Mouse (Mus musculus): ENCODE data around the gene Wdr1. TPM values are rescaled to one million over a fixed set of nuclear protein-coding genes. Genes with fewer than 3 reads are reported as not detected.
"Not testable (repeated sequence)": the region's sequence is repeated elsewhere in the genome, so short reads cannot be mapped to it uniquely, and the experiment has no call there.

Wdr1 gene
- polyA plus RNA-seq, 1 experiment from 2014 or later, result 170 TPM

DNA sequence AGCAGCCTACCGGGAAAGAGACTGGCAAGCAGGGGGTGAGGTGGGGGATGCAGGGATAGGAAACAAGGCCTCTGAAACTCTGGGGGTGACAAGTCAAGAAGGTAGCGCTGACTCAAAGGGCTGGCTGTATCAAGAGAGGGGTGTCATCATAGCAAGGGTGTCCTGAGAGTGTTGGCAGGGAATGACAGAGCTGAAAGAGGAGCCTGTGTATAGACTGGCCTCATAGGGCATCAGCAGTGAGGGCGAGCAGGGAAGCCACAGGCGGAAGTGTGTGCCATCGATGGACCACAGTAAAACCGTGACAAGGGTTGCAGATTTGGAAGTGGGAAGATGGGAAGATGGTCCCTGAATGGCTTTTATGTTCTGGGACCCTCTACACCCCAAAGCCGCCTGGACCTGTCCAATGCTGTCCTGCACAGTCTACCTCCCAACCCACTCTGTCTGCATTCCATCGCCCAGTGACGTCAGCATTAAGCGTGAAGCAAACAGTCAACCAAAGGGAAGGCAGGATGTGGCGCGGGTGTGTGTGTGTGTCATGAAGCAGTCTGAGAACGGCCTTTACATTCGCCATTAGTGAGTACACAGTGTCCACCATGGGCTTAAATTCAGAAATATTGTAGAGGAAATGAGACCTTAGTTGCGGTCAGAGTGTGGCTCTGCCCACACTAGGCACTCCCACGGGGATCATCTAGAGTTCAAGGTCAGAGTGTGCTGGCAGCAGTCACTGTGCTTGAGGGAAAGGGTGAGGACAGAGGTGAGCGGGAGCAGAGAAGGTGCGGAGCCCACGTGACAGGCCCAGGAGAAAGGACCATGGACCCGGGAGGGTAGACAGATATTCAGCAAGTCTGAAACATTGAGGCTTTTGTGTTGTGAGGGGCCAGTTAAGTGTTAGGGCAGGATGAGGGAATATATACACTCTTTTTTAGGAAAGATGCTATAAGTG, 74.1 kb downstream of the Wdr1 start:
- Histone ChIP-seq H3K36me3 (no peaks in the 10 kb centered on the region), H3K27me3 (replicated peaks) (no peaks in the 10 kb centered on the region), H3K4me1 (no peaks in the 10 kb centered on the region), H3K9ac (replicated peaks) (no peak overlapping the region), H3K4me2 (no peak overlapping the region), H3K27ac (replicated peaks) (no peak overlapping the region), H3K4me3 (replicated peaks) (no peak overlapping the region), H3K9me3 (replicated peaks) (no peaks in the 10 kb centered on the region)
- WGBS, result 87% methylated on average over 20 of the region's 20 CpGs
- ATAC-seq (ENCODE audit: low FRiP score), result no peak

- no peak for ATAC-seq (ENCODE audit: low FRiP score)
- Histone ChIP-seq H3K4me3 (replicated peaks) (no peak overlapping the region), H3K27me3 (replicated peaks) (no peaks in the 10 kb centered on the region), H3K4me2 (no peak overlapping the region), H3K9ac (replicated peaks) (no peak overlapping the region), H3K27ac (replicated peaks) (no peak overlapping the region), H3K36me3 (no peaks in the 10 kb centered on the region), H3K4me1 (no peaks in the 10 kb centered on the region), H3K9me3 (replicated peaks) (no peaks in the 10 kb centered on the region)
- 62% methylated on average over 6 of the region's 6 CpGs for WGBS
Observed at GRCm38 (mm10) chr5:38488026-38488425, 75.0 kb downstream of the Wdr1 start.

GRCm38 (mm10) chr5:38487247-38487646, 75.8 kb downstream of the Wdr1 start:
- no peaks in the 10 kb centered on the region for H3K9me3 ChIP-seq (replicated peaks)
- no peak overlapping the region for H3K4me3 ChIP-seq (replicated peaks)
- no peaks in the 10 kb centered on the region for H3K4me1 ChIP-seq
- no peaks in the 10 kb centered on the region for H3K27me3 ChIP-seq (replicated peaks)
- H3K36me3 ChIP-seq, result no peaks in the 10 kb centered on the region
- no peak overlapping the region for H3K4me2 ChIP-seq
- no peak for ATAC-seq (ENCODE audit: low FRiP score)
- no peak overlapping the region for H3K27ac ChIP-seq (replicated peaks)
- WGBS, result 79% methylated on average over 4 of the region's 4 CpGs
- no peak overlapping the region for H3K9ac ChIP-seq (replicated peaks)

DNA sequence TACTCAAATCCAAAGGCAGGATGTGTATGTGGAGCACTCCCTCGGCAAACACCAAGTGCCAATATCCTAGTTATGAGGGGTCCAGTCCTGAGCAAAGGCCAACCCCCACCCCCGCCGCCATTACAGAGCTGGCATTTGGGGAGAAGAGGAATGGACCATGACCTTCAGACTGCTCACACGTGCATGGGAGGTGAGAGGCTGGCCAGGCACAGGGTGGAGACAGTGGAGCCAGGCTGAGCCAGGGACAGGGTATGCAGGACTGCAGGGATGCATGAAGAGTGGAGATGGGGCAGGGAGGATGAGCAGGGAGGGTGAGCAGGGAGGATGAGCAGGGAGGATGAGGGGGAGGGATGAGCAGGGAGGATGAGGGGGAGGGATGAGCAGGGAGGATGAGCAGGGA, 77.1 kb downstream of the Wdr1 start:
- no peaks in the 10 kb centered on the region for H3K9me3 ChIP-seq (replicated peaks)
- no peaks in the 10 kb centered on the region for H3K27me3 ChIP-seq (replicated peaks)
- no peak for ATAC-seq (ENCODE audit: low FRiP score)
- no peak overlapping the region for H3K27ac ChIP-seq (replicated peaks)
- 81% methylated on average over 4 of the region's 4 CpGs for WGBS
- H3K4me2 ChIP-seq, result no peak overlapping the region
- peaks cover 4% of the 10 kb centered on the region for H3K4me1 ChIP-seq
- H3K36me3 ChIP-seq, result no peaks in the 10 kb centered on the region
- H3K4me3 ChIP-seq (replicated peaks), result no peak overlapping the region
- no peak overlapping the region for H3K9ac ChIP-seq (replicated peaks)

DNA sequence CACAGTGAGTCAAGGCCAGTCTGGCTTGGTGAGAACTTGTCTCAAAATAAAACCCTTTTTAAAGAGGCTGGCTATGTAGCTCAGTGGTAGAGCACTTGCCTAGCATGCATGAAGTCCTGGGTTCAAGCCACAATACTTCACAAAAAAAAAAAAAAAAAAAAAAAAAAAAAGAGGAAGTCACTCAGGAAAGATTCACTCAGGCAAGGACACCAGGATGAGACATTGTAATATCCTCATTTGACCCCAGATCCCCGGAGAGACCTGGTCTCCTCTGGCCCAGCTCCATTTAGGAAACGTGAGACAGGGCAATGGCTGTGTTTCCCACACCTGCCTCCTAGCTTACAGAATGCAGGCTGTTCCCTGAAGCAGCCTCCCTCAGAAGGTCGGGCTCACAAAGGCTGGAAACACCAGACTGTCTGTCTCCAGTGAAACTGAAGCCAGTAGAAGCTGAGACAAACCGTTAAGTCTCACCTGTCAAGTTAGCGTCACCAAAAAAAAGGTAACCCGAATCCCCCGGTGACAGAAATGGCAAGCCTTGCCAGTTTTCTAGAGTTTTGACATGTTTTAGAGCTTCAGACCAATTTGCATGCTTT, 79.4 kb downstream of the Wdr1 start:
- peaks cover 18% of the 10 kb centered on the region for H3K4me1 ChIP-seq
- WGBS, result 76% methylated on average over 7 of the region's 7 CpGs
- no peak overlapping the region for H3K9ac ChIP-seq (replicated peaks)
- H3K9me3 ChIP-seq (replicated peaks), result no peaks in the 10 kb centered on the region
- no peaks in the 10 kb centered on the region for H3K36me3 ChIP-seq
- no peak overlapping the region for H3K27ac ChIP-seq (replicated peaks)
- no peak overlapping the region for H3K4me3 ChIP-seq (replicated peaks)
- no peak overlapping the region for H3K4me2 ChIP-seq
- no peak for ATAC-seq (ENCODE audit: low FRiP score)
- H3K27me3 ChIP-seq (replicated peaks), result no peaks in the 10 kb centered on the region

DNA sequence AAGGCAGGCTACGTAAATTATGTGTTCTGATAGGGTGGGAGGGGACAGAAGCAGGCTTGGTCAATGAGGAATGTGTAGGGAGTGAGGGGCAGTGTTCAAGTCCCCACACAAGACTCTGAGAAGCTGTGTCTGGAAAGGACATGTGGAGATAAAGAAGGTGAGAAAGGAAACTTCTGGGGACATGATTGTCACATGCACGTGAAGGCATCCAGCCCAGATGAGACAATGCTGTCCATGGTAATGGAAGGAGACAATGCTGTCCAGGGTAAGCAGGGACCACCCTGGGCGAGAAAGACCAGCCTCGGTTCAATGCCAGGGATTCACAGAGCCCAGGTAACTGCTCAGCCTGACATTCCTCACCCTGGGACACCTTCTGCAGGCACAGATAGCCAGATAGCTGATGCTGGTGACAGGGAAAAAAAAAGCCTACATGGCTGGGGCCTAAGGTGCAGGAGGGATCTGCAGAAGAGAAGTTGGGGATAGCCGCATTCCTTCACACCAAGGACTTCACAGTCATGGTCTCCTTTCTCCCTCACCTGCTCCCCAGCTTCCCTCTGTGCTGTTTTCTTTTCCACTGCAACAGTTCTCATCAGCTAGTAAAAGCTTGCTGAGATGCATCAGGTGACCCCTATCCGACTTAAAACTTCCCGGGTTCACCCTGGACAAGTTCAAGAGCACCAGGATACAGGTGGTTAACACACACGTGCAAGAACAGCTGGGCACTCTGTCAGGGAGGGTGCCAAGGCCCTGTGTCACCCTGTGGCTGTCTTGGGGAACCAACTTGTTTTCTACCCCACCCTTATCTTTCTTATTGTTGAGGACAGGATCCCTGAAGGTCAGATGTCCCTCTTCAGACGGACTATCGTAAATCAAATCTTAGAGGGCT, 82.0 kb downstream of the Wdr1 start:
- no peak overlapping the region for H3K9ac ChIP-seq (replicated peaks)
- no peak overlapping the region for H3K4me3 ChIP-seq (replicated peaks)
- peak overlapping the region; percentile 51 for H3K4me2 ChIP-seq
- no peaks in the 10 kb centered on the region; the same call in 1 of the 2 replicates for H3K9me3 ChIP-seq (replicated peaks)
- no peaks in the 10 kb centered on the region for H3K27me3 ChIP-seq (replicated peaks)
- whole genome bisulfite sequencing, result 73% methylated on average over 10 of the region's 10 CpGs
- ATAC-seq (ENCODE audit: low FRiP score), result peak; percentile 15; the same call in 1 of the 2 replicates
- no peak overlapping the region for H3K27ac ChIP-seq (replicated peaks)
- no peaks in the 10 kb centered on the region for H3K36me3 ChIP-seq
- H3K4me1 ChIP-seq, result peaks cover 18% of the 10 kb centered on the region

DNA sequence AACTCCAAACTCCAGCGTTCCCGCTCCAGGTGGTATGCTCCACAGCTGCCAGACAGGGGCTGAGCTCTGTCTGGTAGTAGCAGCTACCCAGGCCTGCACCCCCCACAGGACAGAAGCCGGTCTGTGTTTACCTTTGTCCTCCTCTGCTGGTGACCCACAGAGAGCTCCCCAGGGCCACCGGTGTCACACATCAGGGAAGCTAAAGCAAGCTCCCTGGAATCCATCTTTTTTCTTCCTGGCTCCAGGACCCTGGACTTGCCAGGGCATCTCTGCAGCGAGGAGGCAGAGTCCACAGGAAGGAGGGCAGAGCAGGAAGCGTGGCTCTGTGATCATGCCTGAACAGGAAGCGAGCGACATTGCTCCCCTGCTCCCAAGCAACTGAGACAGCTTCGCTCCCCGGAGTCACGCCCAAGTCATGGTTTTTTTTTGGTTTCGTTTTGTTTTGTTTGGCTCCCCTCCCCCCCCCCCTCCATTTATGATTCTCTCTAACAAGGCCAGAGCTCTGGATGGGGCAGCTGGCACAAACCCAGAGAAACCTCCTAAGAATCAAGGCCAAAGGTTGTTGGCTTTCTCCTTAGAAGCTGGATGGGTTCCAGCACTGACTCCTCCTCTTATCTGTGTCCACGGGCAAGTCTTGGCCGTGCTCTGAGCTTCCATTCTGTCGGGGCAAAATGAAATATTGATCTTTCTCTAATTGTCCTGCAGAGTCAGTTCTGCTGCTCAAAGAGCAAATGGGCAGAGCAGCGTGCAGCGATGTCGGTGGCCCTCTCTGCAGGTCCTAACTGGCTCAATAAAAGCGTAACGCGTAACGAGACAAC, 82.9 kb downstream of the Wdr1 start:
- Histone ChIP-seq H3K27me3 (replicated peaks) (no peaks in the 10 kb centered on the region), H3K4me1 (peaks cover 18% of the 10 kb centered on the region), H3K4me3 (replicated peaks) (peak overlapping the region; percentile 12), H3K9me3 (replicated peaks) (no peaks in the 10 kb centered on the region; the same call in 1 of the 2 replicates), H3K9ac (replicated peaks) (no peak overlapping the region), H3K36me3 (no peaks in the 10 kb centered on the region), H3K27ac (replicated peaks) (no peak overlapping the region; the same call in 1 of the 2 replicates), H3K4me2 (peak overlapping the region; percentile 51)
- peak; percentile 78 for ATAC-seq (ENCODE audit: low FRiP score)
- 5% methylated on average over 22 of the region's 22 CpGs for WGBS

GRCm38 (mm10) chr5:38479545-38479907, 83.5 kb downstream of the Wdr1 start:
- not testable (repeated sequence) for H3K9ac ChIP-seq (replicated peaks)
- 0 out of 2 replicates have a peak, but pooled peaks have one; percentile 4 for ATAC-seq (ENCODE audit: low FRiP score)

GRCm38 (mm10) chr5:38479027-38479426, 84.0 kb downstream of the Wdr1 start:
- 45% methylated on average over 4 of the region's 4 CpGs for WGBS
- Histone ChIP-seq H3K36me3 (no peaks in the 10 kb centered on the region), H3K9me3 (replicated peaks) (no peaks in the 10 kb centered on the region; the same call in 1 of the 2 replicates), H3K4me2 (no peak overlapping the region), H3K27ac (replicated peaks) (no peak overlapping the region), H3K27me3 (replicated peaks) (no peaks in the 10 kb centered on the region), H3K9ac (replicated peaks) (no peak overlapping the region), H3K4me1 (peaks cover 18% of the 10 kb centered on the region), H3K4me3 (replicated peaks) (no peak overlapping the region)
- ATAC-seq (ENCODE audit: low FRiP score), result no peak

More at GRCm38 (mm10) chr5:38479545-38479907, 83.5 kb downstream of the Wdr1 start:
- H3K9me3 ChIP-seq (replicated peaks); H3K36me3 ChIP-seq; H3K27me3 ChIP-seq (replicated peaks); H3K27ac ChIP-seq (replicated peaks): not testable (repeated sequence)
- Histone ChIP-seq H3K4me1 (peaks cover 18% of the 10 kb centered on the region), H3K4me2 (peak overlapping the region; percentile 51), H3K4me3 (replicated peaks) (peak overlapping the region; percentile 12; the same call in 1 of the 2 replicates)

GRCm38 (mm10) chr5:38477731-38478445, 85.1 kb downstream of the Wdr1 start:
- no peak overlapping the region for H3K4me3 ChIP-seq (replicated peaks)
- H3K4me1 ChIP-seq, result peaks cover 18% of the 10 kb centered on the region
- 93% methylated on average over 7 of the region's 7 CpGs for WGBS
- H3K4me2 ChIP-seq, result no peak overlapping the region
- ATAC-seq (ENCODE audit: low FRiP score), result no peak
- no peaks in the 10 kb centered on the region for H3K36me3 ChIP-seq
- H3K27me3 ChIP-seq (replicated peaks), result no peaks in the 10 kb centered on the region
- H3K27ac ChIP-seq (replicated peaks), result no peak overlapping the region
- H3K9ac ChIP-seq (replicated peaks), result no peak overlapping the region
- H3K9me3 ChIP-seq (replicated peaks), result no peaks in the 10 kb centered on the region; the same call in 1 of the 2 replicates

Data from neural tube, embryonic 15.5 days (tissue).